Mouse (Mus musculus): ENCODE results near the gene Prkar2a. TPM values are rescaled to one million over a fixed set of nuclear protein-coding genes. Genes with fewer than 3 reads are reported as not detected.
"Not testable (repeated sequence)": the region's sequence is repeated elsewhere in the genome, so short reads cannot be mapped to it uniquely, and the experiment has no call there.

The Prkar2a gene
- polyA plus RNA-seq (2016; fragmentation: Nextera tagmentation; extraction: Ambion mirVana) = 55.8 and 56.9 TPM in 2 replicates

DNA sequence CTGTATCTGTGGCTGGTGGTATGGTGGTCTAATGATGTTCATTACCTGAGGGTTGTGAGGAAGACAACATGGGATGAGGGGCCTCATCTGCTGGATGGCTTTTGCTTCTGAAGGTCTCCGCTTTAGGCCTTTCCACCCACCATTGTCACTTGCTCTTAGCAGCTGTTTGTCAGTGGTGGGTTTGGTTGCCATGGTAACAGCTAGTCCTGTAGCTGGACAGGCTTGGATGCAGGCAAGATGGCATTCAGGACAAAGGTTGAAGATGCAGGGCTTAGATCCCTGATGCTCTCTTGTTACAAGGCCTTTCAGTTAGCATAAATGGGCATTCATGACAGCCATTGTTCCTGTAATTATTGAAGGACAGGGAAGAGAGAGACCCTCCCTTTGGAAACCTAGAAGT lies at the start of gene Prkar2a:
Prkar2a (plus strand) TSS at position 209 of the 400 bp plus-strand sequence.
- peak within 1 kb of the TSS; percentile 25; the same call in 1 of the 2 replicates for H3K9ac ChIP-seq
- peaks cover 10% of the 10 kb centered on the region; the same call in 1 of the 2 replicates for H3K27me3 ChIP-seq
- no peak within 1 kb of the TSS for H3K4me3 ChIP-seq (replicated peaks)
- no peak for ATAC-seq (ENCODE audit: low FRiP score)
- WGBS = 29% methylated on average over 1 of the region's 1 CpGs
- peak within 1 kb of the TSS; percentile 68; the same call in 1 of the 2 replicates for H3K27ac ChIP-seq
- no peaks in the 10 kb centered on the region; the same call in 1 of the 2 replicates for H3K36me3 ChIP-seq (replicated peaks)
- no peak within 1 kb of the TSS for H3K4me2 ChIP-seq
- H3K9me3 ChIP-seq = no peaks in the 10 kb centered on the region
- peaks cover 54% of the 10 kb centered on the region for H3K4me1 ChIP-seq

- H3K9ac ChIP-seq = no peak overlapping the region
- no peak overlapping the region for H3K4me3 ChIP-seq (replicated peaks)
- no peak for ATAC-seq (ENCODE audit: low FRiP score)
- no peak overlapping the region for H3K4me2 ChIP-seq
- no peaks in the 10 kb centered on the region for H3K4me1 ChIP-seq
- no peaks in the 10 kb centered on the region for H3K27me3 ChIP-seq
- peaks cover 25% of the 10 kb centered on the region for H3K36me3 ChIP-seq (replicated peaks)
- no peaks in the 10 kb centered on the region for H3K9me3 ChIP-seq
- no peak overlapping the region for H3K27ac ChIP-seq
- 88% methylated on average over 2 of the region's 2 CpGs for WGBS
Measured at GRCm38 (mm10) chr9:108639825-108640224, 49.3 kb upstream of the Prkar2a start.

GRCm38 (mm10) chr9:108648166-108648565 lies 40.9 kb upstream of the Prkar2a start:
- Histone ChIP-seq H3K4me1 (peaks cover 21% of the 10 kb centered on the region), H3K27me3 (no peaks in the 10 kb centered on the region), H3K9me3 (no peaks in the 10 kb centered on the region), H3K4me3 (replicated peaks) (peak overlapping the region; percentile 99), H3K4me2 (peak overlapping the region; percentile 85), H3K27ac (no peak overlapping the region), H3K9ac (peak overlapping the region; percentile 95), H3K36me3 (replicated peaks) (peaks cover 4% of the 10 kb centered on the region; the same call in 1 of the 2 replicates)
- WGBS = 52% methylated on average over 10 of the region's 10 CpGs
- ATAC-seq (ENCODE audit: low FRiP score) = no peak

GRCm38 (mm10) chr9:108648611-108649560 lies 40.2 kb upstream of the Prkar2a start, which contains the start of gene Arih2:
Gene Arih2 (minus strand): TSS chr9:108649386.
- under 1% methylated on average over 102 of the region's 112 CpGs for WGBS
- H3K27ac ChIP-seq = peak within 1 kb of the TSS; percentile 83
- H3K36me3 ChIP-seq (replicated peaks) = no peaks in the 10 kb centered on the region
- no peaks in the 10 kb centered on the region for H3K27me3 ChIP-seq
- H3K4me3 ChIP-seq (replicated peaks) = peak within 1 kb of the TSS; percentile 99
- H3K4me2 ChIP-seq = peak within 1 kb of the TSS; percentile 85
- ATAC-seq (ENCODE audit: low FRiP score) = peak; percentile 98
- H3K4me1 ChIP-seq = peaks cover 21% of the 10 kb centered on the region
- peak within 1 kb of the TSS; percentile 95 for H3K9ac ChIP-seq
- H3K9me3 ChIP-seq = no peaks in the 10 kb centered on the region

DNA sequence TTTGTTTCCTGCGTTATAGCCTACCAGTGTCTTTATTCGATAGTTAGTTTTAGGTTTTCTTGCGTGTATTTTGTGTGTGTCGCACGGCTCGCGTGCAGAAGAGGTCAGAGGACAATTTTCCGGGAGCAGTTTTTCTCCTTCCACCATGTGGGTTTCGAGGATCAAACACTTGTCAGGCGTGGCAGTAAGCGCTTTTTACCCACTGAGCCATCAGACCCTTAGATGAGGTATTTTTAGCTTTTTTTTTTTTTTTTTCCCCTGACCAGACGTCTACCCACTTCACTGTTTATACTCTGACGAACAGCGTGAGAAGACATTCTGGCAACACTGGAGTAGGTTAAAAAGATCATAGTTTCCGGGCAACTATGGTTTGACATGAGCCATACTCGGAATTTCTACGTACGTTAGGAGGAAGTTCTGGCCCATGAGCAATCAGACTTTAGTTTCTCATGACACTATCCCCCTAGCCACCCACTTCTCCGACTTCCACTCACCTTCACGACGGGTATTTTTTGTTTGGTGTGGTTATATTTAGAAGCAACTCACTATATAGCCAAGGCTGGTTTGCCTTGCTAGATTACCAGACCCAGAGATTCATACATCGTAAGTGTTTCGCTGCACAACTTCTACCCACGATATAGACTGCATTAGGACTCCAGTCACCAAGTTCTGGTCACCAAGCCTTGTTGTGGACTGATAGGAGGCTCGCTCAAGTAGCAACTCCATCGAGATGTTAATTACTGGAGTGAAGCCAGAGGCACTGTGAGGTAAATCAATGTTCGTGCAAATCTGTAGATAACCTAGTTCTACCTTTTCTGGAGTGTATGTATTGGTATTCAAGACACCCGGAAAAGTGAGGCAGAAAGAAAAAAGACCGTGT lies 39.3 kb upstream of the Prkar2a start:
- no peaks in the 10 kb centered on the region for H3K9me3 ChIP-seq
- 33% methylated on average over 29 of the region's 29 CpGs for WGBS
- H3K36me3 ChIP-seq (replicated peaks) = no peaks in the 10 kb centered on the region
- no peak; the same call in 1 of the 2 replicates for ATAC-seq (ENCODE audit: low FRiP score)
- no peaks in the 10 kb centered on the region for H3K27me3 ChIP-seq
- peak overlapping the region; percentile 99 for H3K4me3 ChIP-seq (replicated peaks)
- H3K9ac ChIP-seq = peak overlapping the region; percentile 95
- H3K4me2 ChIP-seq = peak overlapping the region; percentile 85
- peak overlapping the region; percentile 83 for H3K27ac ChIP-seq
- peaks cover 21% of the 10 kb centered on the region for H3K4me1 ChIP-seq

DNA sequence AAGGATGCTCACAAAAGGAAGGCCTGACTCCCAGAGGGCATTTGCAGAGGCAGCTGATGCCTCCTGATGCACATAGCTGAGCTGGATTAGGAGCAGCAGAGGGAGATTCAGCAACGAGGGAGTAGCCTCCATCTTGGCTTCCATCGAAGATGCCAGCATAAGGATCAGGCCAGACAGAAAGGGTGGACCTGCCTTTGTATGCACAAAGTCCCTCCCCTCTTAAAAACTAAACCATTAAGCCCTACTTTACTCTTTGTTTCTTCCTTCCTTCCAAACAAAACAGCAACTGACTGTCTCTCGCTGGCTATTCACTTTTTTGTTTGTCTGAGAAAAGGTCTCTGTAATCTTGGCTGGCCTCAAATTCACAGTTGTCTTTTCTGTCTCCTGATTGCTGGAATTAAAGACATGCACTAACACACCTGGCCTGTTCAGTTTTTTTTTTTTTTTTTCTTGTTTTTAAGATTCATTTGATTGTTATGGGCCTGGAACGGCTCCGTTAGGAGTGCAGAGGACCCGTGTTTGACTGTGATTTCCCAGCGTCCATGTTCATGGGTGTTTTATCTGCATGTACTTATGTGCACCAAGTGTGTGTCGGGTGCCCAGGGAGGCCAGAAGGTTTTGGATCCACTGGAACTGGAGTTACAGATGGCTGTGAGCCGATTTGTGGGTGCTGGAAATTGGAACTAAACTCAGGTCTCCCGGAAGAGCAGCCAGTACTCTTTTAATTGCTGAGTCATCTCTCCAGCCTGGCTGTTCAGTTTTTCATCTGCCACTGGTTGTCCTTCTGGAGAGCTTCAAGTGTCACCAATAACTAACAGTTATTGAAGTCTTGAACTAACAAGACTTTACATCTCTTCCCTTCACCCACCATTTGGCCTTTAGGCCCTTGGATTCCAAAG lies 34.3 kb upstream of the Prkar2a start:
- Histone ChIP-seq H3K4me1 (peaks cover 3% of the 10 kb centered on the region), H3K9me3 (no peaks in the 10 kb centered on the region), H3K36me3 (replicated peaks) (no peaks in the 10 kb centered on the region), H3K4me3 (replicated peaks) (no peak overlapping the region), H3K4me2 (no peak overlapping the region), H3K9ac (no peak overlapping the region), H3K27ac (no peak overlapping the region), H3K27me3 (no peaks in the 10 kb centered on the region)
- 77% methylated on average over 10 of the region's 10 CpGs for WGBS
- ATAC-seq (ENCODE audit: low FRiP score) = no peak

DNA sequence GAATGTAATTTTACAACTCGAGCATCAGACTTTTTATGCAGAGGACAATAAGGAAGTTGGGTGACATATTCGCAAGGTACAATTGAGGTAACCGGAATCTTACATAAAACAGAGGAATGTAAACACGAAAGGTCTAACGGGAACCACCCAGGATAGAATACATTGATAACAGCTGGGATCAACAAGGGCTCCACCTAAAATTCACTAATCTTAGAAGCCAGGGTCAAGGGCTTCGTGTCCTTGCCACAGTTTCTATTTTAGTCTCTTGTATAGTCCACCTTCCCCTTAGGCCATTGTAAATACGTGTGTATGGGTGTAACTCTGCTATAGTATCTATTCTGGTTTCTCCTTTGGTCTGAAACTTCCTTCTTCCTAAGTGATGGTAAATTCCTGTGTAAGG lies 33.2 kb upstream of the Prkar2a start:
- 82% methylated on average over 7 of the region's 7 CpGs for WGBS
- ATAC-seq (ENCODE audit: low FRiP score); H3K27me3 ChIP-seq; H3K4me1 ChIP-seq; H3K9ac ChIP-seq; H3K4me2 ChIP-seq; H3K4me3 ChIP-seq (replicated peaks); H3K9me3 ChIP-seq; H3K36me3 ChIP-seq (replicated peaks); H3K27ac ChIP-seq: not testable (repeated sequence)

DNA sequence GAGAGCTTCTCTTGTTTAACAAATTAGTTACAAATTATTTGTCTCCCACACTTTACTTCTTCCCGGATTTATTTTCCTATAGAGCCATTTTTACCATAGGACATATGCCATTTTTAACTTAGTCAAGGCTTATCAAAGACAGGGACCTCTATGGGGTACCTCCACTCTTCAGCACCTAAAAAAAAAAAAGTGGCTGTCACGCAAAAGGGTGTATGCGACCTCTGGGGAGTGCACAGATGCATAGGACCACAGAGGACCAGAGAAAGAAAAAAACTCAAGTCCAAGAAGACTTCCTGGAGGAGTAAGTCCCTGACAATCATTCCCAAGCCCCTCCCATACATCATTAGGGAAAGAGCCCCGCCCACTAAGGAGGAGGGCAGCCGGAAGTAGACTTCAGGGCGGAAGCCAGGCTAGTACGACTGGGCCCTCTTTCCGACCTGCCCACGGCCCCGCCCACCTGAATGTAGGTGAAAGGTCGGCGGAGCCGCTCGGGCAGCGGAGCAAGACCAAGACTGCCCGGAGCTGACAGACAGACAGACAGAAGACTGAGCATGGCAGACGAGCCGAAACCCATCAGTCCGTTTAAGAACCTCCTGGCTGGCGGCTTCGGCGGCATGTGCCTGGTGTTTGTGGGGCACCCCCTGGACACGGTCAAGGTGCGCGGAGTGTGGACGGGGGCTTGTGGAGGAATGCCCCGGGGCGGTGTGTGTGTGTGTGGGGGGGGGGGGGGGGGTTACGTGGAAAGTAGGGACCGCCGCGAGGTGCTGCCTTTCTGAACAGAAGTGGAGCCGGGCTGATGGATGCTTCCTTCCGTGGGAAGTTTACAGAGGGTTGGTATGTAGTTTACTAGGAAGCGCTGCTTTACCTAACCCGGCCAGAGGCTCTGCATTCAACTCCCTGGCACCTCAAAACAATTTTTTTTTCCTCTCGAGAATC lies 27.2 kb upstream of the Prkar2a start, which contains the start of gene Slc25a20:
Slc25a20 (plus strand) TSS at position 412 of the 936 bp plus-strand sequence.
- Histone ChIP-seq H3K4me3 (replicated peaks) (peak within 1 kb of the TSS; percentile 71), H3K9ac (peak within 1 kb of the TSS; percentile 68), H3K27me3 (no peaks in the 10 kb centered on the region; the same call in 1 of the 2 replicates), H3K9me3 (no peaks in the 10 kb centered on the region), H3K27ac (no peak within 1 kb of the TSS), H3K4me1 (peaks cover 13% of the 10 kb centered on the region), H3K36me3 (replicated peaks) (no peaks in the 10 kb centered on the region), H3K4me2 (peak within 1 kb of the TSS; percentile 77)
- 2% methylated on average over 35 of the region's 37 CpGs for WGBS
- ATAC-seq (ENCODE audit: low FRiP score) = peak; percentile 88

DNA sequence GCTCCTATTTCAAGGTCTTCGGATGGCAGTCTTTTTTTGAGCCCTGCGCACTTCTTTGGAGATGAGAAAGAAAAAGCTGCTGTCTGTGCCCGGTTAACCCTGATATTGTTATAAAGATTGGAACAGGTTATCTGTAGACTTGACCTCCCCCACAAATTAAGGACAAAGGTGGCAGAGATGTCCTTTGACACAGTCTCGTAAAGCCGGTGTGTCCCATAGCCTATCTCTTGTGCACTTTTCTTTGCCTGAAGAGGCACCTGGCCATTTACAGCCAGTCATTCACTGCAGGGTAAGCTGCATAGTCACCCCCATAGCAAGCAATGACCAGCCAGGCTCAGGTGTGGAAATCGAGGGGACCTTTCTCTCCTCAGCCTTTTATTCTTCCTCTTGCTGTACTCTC lies 26.5 kb upstream of the Prkar2a start:
- Histone ChIP-seq H3K27ac (no peak overlapping the region), H3K36me3 (replicated peaks) (no peaks in the 10 kb centered on the region), H3K4me2 (peak overlapping the region; percentile 77), H3K4me1 (peaks cover 13% of the 10 kb centered on the region), H3K9ac (peak overlapping the region; percentile 68), H3K9me3 (no peaks in the 10 kb centered on the region), H3K27me3 (no peaks in the 10 kb centered on the region; the same call in 1 of the 2 replicates), H3K4me3 (replicated peaks) (peak overlapping the region; percentile 71)
- ATAC-seq (ENCODE audit: low FRiP score) = no peak
- 54% methylated on average over 6 of the region's 6 CpGs for WGBS

- Histone ChIP-seq H3K36me3 (replicated peaks) (peaks cover 23% of the 10 kb centered on the region), H3K4me3 (replicated peaks) (no peak overlapping the region), H3K4me2 (no peak overlapping the region), H3K27ac (no peak overlapping the region), H3K9ac (no peak overlapping the region), H3K27me3 (no peaks in the 10 kb centered on the region), H3K9me3 (no peaks in the 10 kb centered on the region), H3K4me1 (no peaks in the 10 kb centered on the region)
- 56% methylated on average over 8 of the region's 8 CpGs for WGBS
- no peak for ATAC-seq (ENCODE audit: low FRiP score)
Measured at GRCm38 (mm10) chr9:108669875-108670274, 19.2 kb upstream of the Prkar2a start.
